Mouse (Mus musculus): Measurements from ENCODE around the gene Gm45062. TPM values are rescaled to one million over a fixed set of nuclear protein-coding genes. Genes with fewer than 3 reads are reported as not detected.

The Gm45062 gene
- total RNA-seq, 1 experiment, result 1.5 TPM

DNA sequence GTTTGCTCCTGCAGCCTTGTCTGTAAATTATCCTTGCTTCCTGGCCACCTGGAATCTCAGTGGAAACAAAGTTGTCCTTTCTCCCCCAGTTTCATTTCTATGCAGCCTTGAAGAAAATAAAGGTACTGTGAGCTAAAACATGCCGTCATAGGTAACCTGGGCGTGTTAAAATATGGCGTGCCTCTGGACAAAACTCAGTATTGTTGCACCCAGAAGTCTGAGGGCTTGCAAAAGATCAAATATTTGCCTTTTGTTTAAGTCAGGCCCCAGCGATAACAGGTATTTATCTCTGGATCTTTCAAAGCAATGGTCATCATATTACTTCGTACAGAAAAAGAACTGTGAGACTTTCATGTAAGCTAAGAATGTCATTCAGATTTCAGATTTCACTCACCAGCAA is 206.7 kb downstream of the Gm45062 start:
- in situ Hi-C loops (cut with MboI; ENCODE audit: low sequenced_read_pairs in 2 of 2, unreplicated experiment in 2 of 2), result no loop called here
- H3K4me3 ChIP-seq (ENCODE audit: insufficient read depth in 1 of 2, low read depth in 1 of 2, low read length in 2 of 2, poor library complexity in 1 of 2, severe bottlenecking in 1 of 2), result no peak overlapping the region
- H3K9me3 ChIP-seq (ENCODE audit: control insufficient read depth, insufficient read depth, low read depth, low read length), result no peaks in the 10 kb centered on the region
- H3K27ac ChIP-seq (ENCODE audit: insufficient read depth, low read depth, low read length, poor library complexity, severe bottlenecking), result no peak overlapping the region
- no peak for DNase-seq (ENCODE audit: low read depth, low spot score)
- no peaks in the 10 kb centered on the region for H3K4me1 ChIP-seq (ENCODE audit: control insufficient read depth in 2 of 2, insufficient read depth in 2 of 2, low read length in 2 of 2, poor library complexity in 1 of 2)
- H3K9ac ChIP-seq (ENCODE audit: insufficient read depth, low read depth, low read length, poor library complexity, severe bottlenecking), result no peak overlapping the region
- no peaks in the 10 kb centered on the region for H3K36me3 ChIP-seq (ENCODE audit: control insufficient read depth, insufficient read depth, low read length, poor library complexity, severe bottlenecking)
- no peak for TF ChIP-seq CHD2 (IDR thresholded peaks at IDR 0.05; ENCODE audit: low read depth, low read length)
- TF ChIP-seq HCFC1 (IDR thresholded peaks at IDR 0.05; ENCODE audit: borderline replicate concordance, insufficient read depth, low read length), result no peak
- no peak for TF ChIP-seq MAFK (IDR thresholded peaks at IDR 0.05; ENCODE audit: insufficient read depth, low read depth, low read length)
- TF ChIP-seq ZNF384 (IDR thresholded peaks at IDR 0.05; ENCODE audit: low read depth, low read length), result no peak
- no peak for TF ChIP-seq ZC3H11A (IDR thresholded peaks at IDR 0.05; ENCODE audit: borderline replicate concordance, low read depth, low read length)

DNA sequence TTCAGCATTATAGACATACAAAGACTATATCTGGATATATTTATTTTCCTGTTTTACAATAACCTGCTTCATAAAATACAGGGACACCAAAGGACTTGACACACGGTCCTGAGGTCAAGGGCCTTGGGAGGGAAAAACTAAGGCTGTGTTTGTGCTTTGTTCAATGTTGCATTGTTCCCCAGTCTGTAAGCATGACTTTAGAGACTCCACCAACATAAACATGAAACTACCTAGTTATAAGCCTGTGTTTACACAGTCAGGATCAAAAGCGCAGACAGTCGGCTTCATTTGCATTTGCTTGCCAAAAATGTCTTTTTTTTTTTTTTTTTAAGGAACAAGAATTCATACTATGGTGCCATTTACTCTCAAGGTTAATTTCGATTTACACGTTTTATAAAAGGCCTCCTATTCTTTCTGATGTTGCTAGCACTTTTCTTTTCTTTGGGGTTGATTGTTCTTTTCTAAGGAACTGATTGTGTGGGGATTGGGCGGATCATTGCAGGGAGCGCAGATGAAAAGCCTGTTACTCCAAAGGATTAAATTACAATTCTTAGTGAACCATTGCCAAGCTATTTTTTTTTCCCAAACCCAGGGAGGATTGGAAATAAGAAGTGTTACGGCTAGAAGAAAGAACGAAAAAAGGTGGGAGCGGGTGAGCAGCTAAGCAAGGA is 208.6 kb downstream of the Gm45062 start:
- TF ChIP-seq ZNF384 (IDR thresholded peaks at IDR 0.05; ENCODE audit: low read depth, low read length) (peak; percentile 86), CHD2 (IDR thresholded peaks at IDR 0.05; ENCODE audit: low read depth, low read length) (no peak)
- DNase-seq (ENCODE audit: low read depth, low spot score), result peak; percentile 17
- Histone ChIP-seq H3K36me3 (ENCODE audit: control insufficient read depth, insufficient read depth, low read length, poor library complexity, severe bottlenecking) (no peaks in the 10 kb centered on the region), H3K9me3 (ENCODE audit: control insufficient read depth, insufficient read depth, low read depth, low read length) (no peaks in the 10 kb centered on the region), H3K27ac (ENCODE audit: insufficient read depth, low read depth, low read length, poor library complexity, severe bottlenecking) (no peak overlapping the region), H3K4me3 (ENCODE audit: insufficient read depth in 1 of 2, low read depth in 1 of 2, low read length in 2 of 2, poor library complexity in 1 of 2, severe bottlenecking in 1 of 2) (no peak overlapping the region), H3K9ac (ENCODE audit: insufficient read depth, low read depth, low read length, poor library complexity, severe bottlenecking) (no peak overlapping the region), H3K4me1 (ENCODE audit: control insufficient read depth in 2 of 2, insufficient read depth in 2 of 2, low read length in 2 of 2, poor library complexity in 1 of 2) (no peaks in the 10 kb centered on the region)
- in situ Hi-C loops (cut with MboI; ENCODE audit: low sequenced_read_pairs in 2 of 2, unreplicated experiment in 2 of 2), result no loop called here

DNA sequence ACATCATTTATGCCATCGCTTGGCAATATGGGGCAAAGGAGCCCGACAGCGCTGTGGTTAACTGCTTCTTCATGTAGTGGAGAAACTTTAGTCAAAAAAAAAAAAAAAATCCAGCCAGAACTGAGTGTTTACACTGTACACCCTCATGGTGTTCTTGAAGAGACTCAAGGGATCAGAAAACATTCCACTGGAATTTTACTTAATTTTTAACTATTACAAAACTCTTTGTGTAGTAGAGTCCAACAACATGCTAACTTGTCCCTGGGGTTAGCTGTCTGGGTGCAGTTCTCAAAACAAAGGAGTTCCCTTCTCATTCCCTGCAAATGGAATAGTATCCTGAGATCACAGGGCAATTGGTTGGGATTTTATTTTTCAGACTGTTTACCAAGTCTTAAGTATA is 210.7 kb downstream of the Gm45062 start:
- Histone ChIP-seq H3K4me1 (ENCODE audit: control insufficient read depth in 2 of 2, insufficient read depth in 2 of 2, low read length in 2 of 2, poor library complexity in 1 of 2) (no peaks in the 10 kb centered on the region), H3K36me3 (ENCODE audit: control insufficient read depth, insufficient read depth, low read length, poor library complexity, severe bottlenecking) (no peaks in the 10 kb centered on the region), H3K9ac (ENCODE audit: insufficient read depth, low read depth, low read length, poor library complexity, severe bottlenecking) (no peak overlapping the region), H3K27ac (ENCODE audit: insufficient read depth, low read depth, low read length, poor library complexity, severe bottlenecking) (no peak overlapping the region), H3K4me3 (ENCODE audit: insufficient read depth in 1 of 2, low read depth in 1 of 2, low read length in 2 of 2, poor library complexity in 1 of 2, severe bottlenecking in 1 of 2) (no peak overlapping the region), H3K9me3 (ENCODE audit: control insufficient read depth, insufficient read depth, low read depth, low read length) (no peaks in the 10 kb centered on the region)
- in situ Hi-C loops (cut with MboI; ENCODE audit: low sequenced_read_pairs in 2 of 2, unreplicated experiment in 2 of 2), result no loop called here
- TF ChIP-seq MAFK (IDR thresholded peaks at IDR 0.05; ENCODE audit: insufficient read depth, low read depth, low read length), result no peak
- no peak for TF ChIP-seq ZC3H11A (IDR thresholded peaks at IDR 0.05; ENCODE audit: borderline replicate concordance, low read depth, low read length)
- no peak for TF ChIP-seq ZNF384 (IDR thresholded peaks at IDR 0.05; ENCODE audit: low read depth, low read length)
- TF ChIP-seq CHD2 (IDR thresholded peaks at IDR 0.05; ENCODE audit: low read depth, low read length), result no peak
- no peak for TF ChIP-seq HCFC1 (IDR thresholded peaks at IDR 0.05; ENCODE audit: borderline replicate concordance, insufficient read depth, low read length)
- DNase-seq (ENCODE audit: low read depth, low spot score), result no peak

DNA sequence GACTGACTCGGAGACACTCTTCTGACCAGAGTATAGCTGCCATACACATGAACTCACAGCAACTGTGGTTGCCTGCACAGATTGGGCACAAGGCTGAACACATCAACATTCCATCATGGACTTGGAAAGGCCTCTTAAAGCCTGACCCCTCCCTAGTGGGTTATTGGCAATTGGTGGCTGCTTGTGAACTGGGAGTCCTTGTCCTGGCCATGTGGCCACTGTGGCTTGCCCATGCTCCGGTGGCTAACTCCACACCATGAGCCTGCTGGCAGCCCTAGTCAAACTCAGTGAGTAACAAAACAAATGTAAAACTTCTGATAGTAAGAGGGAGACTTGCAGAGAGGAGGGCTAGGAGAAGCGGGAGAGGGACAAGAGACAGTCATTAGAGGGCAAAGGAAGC is 212.9 kb downstream of the Gm45062 start:
- Histone ChIP-seq H3K4me3 (ENCODE audit: insufficient read depth in 1 of 2, low read depth in 1 of 2, low read length in 2 of 2, poor library complexity in 1 of 2, severe bottlenecking in 1 of 2) (no peak overlapping the region), H3K27ac (ENCODE audit: insufficient read depth, low read depth, low read length, poor library complexity, severe bottlenecking) (no peak overlapping the region), H3K36me3 (ENCODE audit: control insufficient read depth, insufficient read depth, low read length, poor library complexity, severe bottlenecking) (no peaks in the 10 kb centered on the region), H3K9me3 (ENCODE audit: control insufficient read depth, insufficient read depth, low read depth, low read length) (no peaks in the 10 kb centered on the region), H3K4me1 (ENCODE audit: control insufficient read depth in 2 of 2, insufficient read depth in 2 of 2, low read length in 2 of 2, poor library complexity in 1 of 2) (no peaks in the 10 kb centered on the region), H3K9ac (ENCODE audit: insufficient read depth, low read depth, low read length, poor library complexity, severe bottlenecking) (no peak overlapping the region)
- no peak for DNase-seq (ENCODE audit: low read depth, low spot score)
- in situ Hi-C loops (cut with MboI; ENCODE audit: low sequenced_read_pairs in 2 of 2, unreplicated experiment in 2 of 2), result no loop called here
- TF ChIP-seq ZC3H11A (IDR thresholded peaks at IDR 0.05; ENCODE audit: borderline replicate concordance, low read depth, low read length), result no peak

DNA sequence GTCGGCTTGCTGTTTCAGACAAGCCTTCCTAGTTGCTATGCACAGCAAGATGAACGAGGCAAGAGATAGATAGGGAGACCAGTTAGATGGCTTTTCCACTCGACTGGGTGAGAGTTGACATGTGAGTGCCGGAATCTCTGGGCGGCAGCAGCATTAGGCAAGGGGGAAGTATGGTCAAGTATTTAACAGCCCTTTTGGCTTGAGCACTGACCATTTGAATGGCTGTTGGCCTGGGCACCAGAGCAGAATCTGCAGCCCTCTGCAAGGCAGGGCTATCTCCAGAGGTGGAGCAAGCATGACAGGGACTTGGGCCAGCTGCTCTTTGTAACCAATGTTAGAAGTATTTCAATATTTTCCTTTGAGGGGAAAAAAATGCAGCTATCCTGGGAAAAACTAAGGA is 213.7 kb downstream of the Gm45062 start:
- in situ Hi-C loops (cut with MboI; ENCODE audit: low sequenced_read_pairs in 2 of 2, unreplicated experiment in 2 of 2), result no loop called here
- H3K27ac ChIP-seq (ENCODE audit: insufficient read depth, low read depth, low read length, poor library complexity, severe bottlenecking), result no peak overlapping the region

More for the DNA sequence above, 213.7 kb downstream of the Gm45062 start:
- H3K9me3 ChIP-seq (ENCODE audit: control insufficient read depth, insufficient read depth, low read depth, low read length), result no peaks in the 10 kb centered on the region
- H3K9ac ChIP-seq (ENCODE audit: insufficient read depth, low read depth, low read length, poor library complexity, severe bottlenecking), result no peak overlapping the region
- no peak for DNase-seq (ENCODE audit: low read depth, low spot score)
- no peaks in the 10 kb centered on the region for H3K36me3 ChIP-seq (ENCODE audit: control insufficient read depth, insufficient read depth, low read length, poor library complexity, severe bottlenecking)
- no peak overlapping the region for H3K4me3 ChIP-seq (ENCODE audit: insufficient read depth in 1 of 2, low read depth in 1 of 2, low read length in 2 of 2, poor library complexity in 1 of 2, severe bottlenecking in 1 of 2)
- no peaks in the 10 kb centered on the region for H3K4me1 ChIP-seq (ENCODE audit: control insufficient read depth in 2 of 2, insufficient read depth in 2 of 2, low read length in 2 of 2, poor library complexity in 1 of 2)
- TF ChIP-seq MAFK (IDR thresholded peaks at IDR 0.05; ENCODE audit: insufficient read depth, low read depth, low read length), result no peak
- no peak for TF ChIP-seq CHD2 (IDR thresholded peaks at IDR 0.05; ENCODE audit: low read depth, low read length)
- TF ChIP-seq HCFC1 (IDR thresholded peaks at IDR 0.05; ENCODE audit: borderline replicate concordance, insufficient read depth, low read length), result no peak
- no peak for TF ChIP-seq ZNF384 (IDR thresholded peaks at IDR 0.05; ENCODE audit: low read depth, low read length)
- no peak for TF ChIP-seq ZC3H11A (IDR thresholded peaks at IDR 0.05; ENCODE audit: borderline replicate concordance, low read depth, low read length)
